Mouse (Mus musculus): ENCODE data around the gene Myh15. TPM values are rescaled to one million over a fixed set of nuclear protein-coding genes. Genes with fewer than 3 reads are reported as not detected.
"Not testable (repeated sequence)": the region's sequence is repeated elsewhere in the genome, so short reads cannot be mapped to it uniquely, and the experiment has no call there.

Gene Myh15
- total and polyA plus RNA-seq, 3 experiments, result 0.07 TPM; not detected in 2

DNA sequence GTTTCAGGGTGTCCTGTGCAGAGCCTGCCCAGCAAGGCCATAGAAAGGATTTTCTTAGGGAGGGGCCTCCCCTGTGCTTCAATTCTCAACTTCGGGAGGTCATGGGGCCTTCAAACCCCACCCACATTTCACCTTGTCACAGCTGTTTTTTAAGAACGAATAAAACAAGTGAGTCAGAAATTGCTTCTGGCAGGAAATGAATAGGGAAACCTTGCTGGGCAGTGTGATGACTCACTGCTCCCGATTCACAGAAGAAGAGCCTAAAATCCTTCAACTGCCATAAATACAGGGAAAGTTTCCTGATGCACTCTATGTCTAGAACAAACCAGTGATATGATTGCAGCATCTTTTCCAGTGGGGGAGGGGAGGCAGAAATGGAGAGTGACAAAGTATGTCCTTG is 140.7 kb downstream of the Myh15 start:
- no peak overlapping the region for H3K27ac ChIP-seq (ENCODE audit: insufficient read depth, low read depth)
- DNase-seq (ENCODE audit: extremely low read depth), result peak; percentile 33
- TF ChIP-seq CHD1 (IDR thresholded peaks at IDR 0.05; ENCODE audit: low read depth, low read length) (no peak), UBTF (IDR thresholded peaks at IDR 0.05; ENCODE audit: low read depth, low read length) (no peak), PAX5 (IDR thresholded peaks at IDR 0.05; ENCODE audit: low read length) (no peak), ZNF384 (IDR thresholded peaks at IDR 0.05; ENCODE audit: low read depth, low read length) (no peak), NRF1 (IDR thresholded peaks at IDR 0.05; ENCODE audit: low read depth, low read length) (no peak), RCOR1 (conservative IDR thresholded peaks at IDR 0.05; ENCODE audit: low read depth, low read length) (no peak), ZMIZ1 (IDR thresholded peaks at IDR 0.05; ENCODE audit: low read depth, low read length) (no peak), USF2 (conservative IDR thresholded peaks at IDR 0.05; ENCODE audit: low read depth, low read length) (no peak), JUN (IDR thresholded peaks at IDR 0.05; ENCODE audit: insufficient read depth, low read depth, low read length) (no peak), MAZ (IDR thresholded peaks at IDR 0.05; ENCODE audit: low read depth, low read length) (no peak), EP300 (IDR thresholded peaks at IDR 0.05; ENCODE audit: low read length) (no peak), MAFK (IDR thresholded peaks at IDR 0.05; ENCODE audit: insufficient replicate concordance, low read length) (no peak), ELF1 (IDR thresholded peaks at IDR 0.05; ENCODE audit: low read depth, low read length) (no peak), TCF12 (IDR thresholded peaks at IDR 0.05; ENCODE audit: low read depth, low read length) (no peak)
- no peak overlapping the region for H3K4me3 ChIP-seq (replicated peaks in 1 of 3; ENCODE audit: low read depth in 2 of 3, low read length in 2 of 3, poor library complexity in 1 of 3)
- H3K4me1 ChIP-seq (ENCODE audit: control insufficient read depth in 1 of 2, insufficient read depth in 2 of 2), result peaks cover 0 to 11% of the 10 kb centered on the region in 2 experiments; a peak in 2 of 4 replicates
- H3K9ac ChIP-seq (ENCODE audit: insufficient read depth, low read depth), result no peak overlapping the region
- no peaks in the 10 kb centered on the region for H3K9me3 ChIP-seq (replicated peaks; ENCODE audit: low read length)
- H3K36me3 ChIP-seq (replicated peaks in 1 of 2; ENCODE audit: control insufficient read depth in 1 of 2, insufficient read depth in 1 of 2, low read length in 1 of 2), result no peaks in the 10 kb centered on the region
- H3K4me2 ChIP-seq (ENCODE audit: insufficient read depth, low read depth, poor library complexity, severe bottlenecking), result no peak overlapping the region
- in situ Hi-C loops (cut with MboI; ENCODE audit: low pct_ligation_motif_present, low pct_unique_long_range_greater_than_20kb, low sequenced_read_pairs), result no loop called here
- H3K27me3 ChIP-seq (replicated peaks), result no peaks in the 10 kb centered on the region
- H3K79me2 ChIP-seq (replicated peaks; ENCODE audit: control insufficient read depth, extremely low read depth, insufficient read depth, poor library complexity, severe bottlenecking), result no peaks in the 10 kb centered on the region
- dilution Hi-C loops (cut with MboI; ENCODE audit: extremely low pct_ligation_motif_present, extremely low pct_unique_long_range_greater_than_20kb, low sequenced_read_pairs), result no loop called here

DNA sequence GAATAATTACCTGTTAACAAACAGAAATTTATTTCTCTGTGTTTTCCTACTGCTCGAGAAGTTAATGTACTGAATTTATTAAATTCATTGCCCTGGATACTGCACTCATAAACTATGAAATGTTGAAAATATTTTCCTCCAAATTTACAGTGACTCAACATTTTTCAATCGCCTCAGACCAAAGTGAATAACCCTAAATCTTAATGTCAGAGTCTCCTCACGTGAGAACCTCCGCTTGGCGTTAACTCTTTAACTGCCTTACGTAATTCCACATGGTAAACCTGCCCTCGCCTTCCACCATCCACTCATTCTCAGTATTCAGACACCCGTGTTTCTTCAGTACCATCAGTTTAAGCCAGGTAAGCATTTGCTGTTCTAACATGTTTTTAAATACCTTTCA is 166.4 kb downstream of the Myh15 start:
- Histone ChIP-seq H3K27me3 (replicated peaks) (no peaks in the 10 kb centered on the region), H3K9ac (ENCODE audit: insufficient read depth, low read depth) (no peak overlapping the region), H3K4me3 (replicated peaks in 1 of 3; ENCODE audit: low read depth in 2 of 3, low read length in 2 of 3, poor library complexity in 1 of 3) (no peak overlapping the region), H3K4me1 (ENCODE audit: control insufficient read depth in 1 of 2, insufficient read depth in 2 of 2) (no peaks in the 10 kb centered on the region), H3K9me3 (replicated peaks; ENCODE audit: low read length) (peaks cover 3% of the 10 kb centered on the region), H3K27ac (ENCODE audit: insufficient read depth, low read depth) (no peak overlapping the region), H3K79me2 (replicated peaks; ENCODE audit: control insufficient read depth, extremely low read depth, insufficient read depth, poor library complexity, severe bottlenecking) (no peaks in the 10 kb centered on the region), H3K4me2 (ENCODE audit: insufficient read depth, low read depth, poor library complexity, severe bottlenecking) (no peak overlapping the region), H3K36me3 (replicated peaks in 1 of 2; ENCODE audit: control insufficient read depth in 1 of 2, insufficient read depth in 1 of 2, low read length in 1 of 2) (no peaks in the 10 kb centered on the region)
- DNase-seq (ENCODE audit: extremely low read depth), result no peak
- in situ Hi-C loops (cut with MboI; ENCODE audit: low pct_ligation_motif_present, low pct_unique_long_range_greater_than_20kb, low sequenced_read_pairs), result no loop called here
- dilution Hi-C loops (cut with MboI; ENCODE audit: extremely low pct_ligation_motif_present, extremely low pct_unique_long_range_greater_than_20kb, low sequenced_read_pairs), result no loop called here
- no peak for TF ChIP-seq E2F4 (IDR thresholded peaks at IDR 0.05; ENCODE audit: insufficient replicate concordance, low read depth, low read length)
- TF ChIP-seq ETS1 (conservative IDR thresholded peaks at IDR 0.05; ENCODE audit: low read depth, low read length), result no peak
- no peak for TF ChIP-seq POLR2A (IDR thresholded peaks at IDR 0.05; ENCODE audit: low read depth, low read length)
- no peak for TF ChIP-seq SIN3A (IDR thresholded peaks at IDR 0.05; ENCODE audit: low read length)
- no peak for TF ChIP-seq USF2 (conservative IDR thresholded peaks at IDR 0.05; ENCODE audit: low read depth, low read length)
- TF ChIP-seq BHLHE40 (IDR thresholded peaks at IDR 0.05; ENCODE audit: low read depth, low read length), result no peak
- no peak for TF ChIP-seq UBTF (IDR thresholded peaks at IDR 0.05; ENCODE audit: low read depth, low read length)
- no peak for TF ChIP-seq TCF12 (IDR thresholded peaks at IDR 0.05; ENCODE audit: low read depth, low read length)
- TF ChIP-seq ZC3H11A (IDR thresholded peaks at IDR 0.05; ENCODE audit: low read depth, low read length), result no peak
- no peak for TF ChIP-seq MAX (IDR thresholded peaks at IDR 0.05; ENCODE audit: low read length)
- TF ChIP-seq MAFK (IDR thresholded peaks at IDR 0.05; ENCODE audit: insufficient replicate concordance, low read length), result no peak
- TF ChIP-seq GABPA (IDR thresholded peaks at IDR 0.05; ENCODE audit: insufficient replicate concordance, low read depth, low read length), result no peak
- TF ChIP-seq ZNF384 (IDR thresholded peaks at IDR 0.05; ENCODE audit: low read depth, low read length), result no peak
- TF ChIP-seq TBP (conservative IDR thresholded peaks at IDR 0.05; ENCODE audit: low read depth, low read length), result no peak
- TF ChIP-seq MYC (IDR thresholded peaks at IDR 0.05; ENCODE audit: low read depth, low read length), result no peak
- TF ChIP-seq MXI1 (IDR thresholded peaks at IDR 0.05; ENCODE audit: low read depth, low read length), result no peak
- TF ChIP-seq RAD21 (IDR thresholded peaks at IDR 0.05; ENCODE audit: low read depth, low read length), result no peak
- TF ChIP-seq JUND (conservative IDR thresholded peaks at IDR 0.05; ENCODE audit: low read depth, low read length), result no peak
- TF ChIP-seq POLR2AphosphoS2 (IDR thresholded peaks at IDR 0.05; ENCODE audit: low read depth, low read length), result no peak

GRCm38 (mm10) chr16:49243517-49243916 is 186.2 kb downstream of the Myh15 start:
- H3K79me2 ChIP-seq (replicated peaks; ENCODE audit: control insufficient read depth, extremely low read depth, insufficient read depth, poor library complexity, severe bottlenecking); H3K4me2 ChIP-seq (ENCODE audit: insufficient read depth, low read depth, poor library complexity, severe bottlenecking); DNase-seq (ENCODE audit: extremely low read depth); H3K36me3 ChIP-seq (replicated peaks in 1 of 2; ENCODE audit: control insufficient read depth in 1 of 2, insufficient read depth in 1 of 2, low read length in 1 of 2); H3K27ac ChIP-seq (ENCODE audit: insufficient read depth, low read depth); in situ Hi-C loops (cut with MboI; ENCODE audit: low pct_ligation_motif_present, low pct_unique_long_range_greater_than_20kb, low sequenced_read_pairs); H3K9me3 ChIP-seq (replicated peaks; ENCODE audit: low read length); H3K4me1 ChIP-seq (ENCODE audit: control insufficient read depth in 1 of 2, insufficient read depth in 2 of 2); H3K9ac ChIP-seq (ENCODE audit: insufficient read depth, low read depth); H3K4me3 ChIP-seq (replicated peaks in 1 of 3; ENCODE audit: low read depth in 2 of 3, low read length in 2 of 3, poor library complexity in 1 of 3); dilution Hi-C loops (cut with MboI; ENCODE audit: extremely low pct_ligation_motif_present, extremely low pct_unique_long_range_greater_than_20kb, low sequenced_read_pairs); H3K27me3 ChIP-seq (replicated peaks): not testable (repeated sequence)
